Mouse (Mus musculus) T-helper 1 cell (primary cell): Measurements from ENCODE around the gene Gm20905.
"Not testable (repeated sequence)": the region's sequence is repeated elsewhere in the genome, so short reads cannot be mapped to it uniquely, and the experiment has no call there.

Experiments used
- in situ Hi-C: fragments of 300-600 bp; cut with MboI, MseI; formaldehyde crosslinking; loops from one replicate; pipeline ENCODE4 v1.15.1; 2025; ENCODE audit warnings: high pct_unique_total_duplicates

Gene Gm20905

GRCm38 (mm10) chrY:37259503-37259902, at the start of gene Gm20905:
Gene Gm20905 (minus strand): TSS chrY:37259603.
- in situ Hi-C loops: not testable (repeated sequence)
